Mouse (Mus musculus) regulatory T cell (primary cell): ENCODE measurements around the gene Nkx2-3.

ENCODE experiments used
- in situ Hi-C: fragments of 300-600 bp; cut with MboI, MseI; formaldehyde crosslinking; loops from one replicate; pipeline ENCODE4 v1.15.1; 2025; ENCODE audit warnings: high pct_unique_total_duplicates

Nkx2-3 gene

GRCm38 (mm10) chr19:43616889-43617288 is 4.8 kb downstream of the Nkx2-3 start:
- in situ Hi-C loops = loop anchor here (10.0 kb wide), 1 partner anchor 1618 kb away; the partner anchor contains the start of gene Lbx1

- in situ Hi-C loops = loop anchor here (10.0 kb wide), 1 partner anchor 1617 kb away; the partner anchor contains the start of gene Lbx1
Measured at GRCm38 (mm10) chr19:43617761-43618349, 5.7 kb downstream of the Nkx2-3 start.

GRCm38 (mm10) chr19:43618505-43619030 is 6.4 kb downstream of the Nkx2-3 start:
- in situ Hi-C loops = loop anchor here (10.0 kb wide), 1 partner anchor 1616 kb away; the partner anchor contains the start of gene Lbx1

- in situ Hi-C loops = loop anchor here (10.0 kb wide), 1 partner anchor 1615 kb away; the partner anchor contains the start of gene Lbx1
Measured at GRCm38 (mm10) chr19:43619916-43620479, 7.9 kb downstream of the Nkx2-3 start.

- in situ Hi-C loops = no loop called here
Measured at GRCm38 (mm10) chr19:43623913-43624312, 11.8 kb downstream of the Nkx2-3 start.

GRCm38 (mm10) chr19:43626160-43626559 is 14.0 kb downstream of the Nkx2-3 start:
- in situ Hi-C loops = loop anchor here (5.0 kb wide), 2 partner anchors 41 to 54 kb away; no protein-coding TSS in a partner anchor

GRCm38 (mm10) chr19:43627345-43627744 is 15.2 kb downstream of the Nkx2-3 start:
- in situ Hi-C loops = loop anchor here (5.0 kb wide), 2 partner anchors 40 to 55 kb away; no protein-coding TSS in a partner anchor

- in situ Hi-C loops = loop anchor here (5.0 kb wide), 2 partner anchors 38 to 57 kb away; no protein-coding TSS in a partner anchor
Measured at GRCm38 (mm10) chr19:43629088-43629487, 17.0 kb downstream of the Nkx2-3 start.

- in situ Hi-C loops = no loop called here
Measured at GRCm38 (mm10) chr19:43630466-43631251, 18.5 kb downstream of the Nkx2-3 start.

GRCm38 (mm10) chr19:43641833-43642232 is 29.7 kb downstream of the Nkx2-3 start:
- in situ Hi-C loops = no loop called here

- in situ Hi-C loops = no loop called here
Measured at GRCm38 (mm10) chr19:43642843-43643242, 30.7 kb downstream of the Nkx2-3 start.

GRCm38 (mm10) chr19:43645508-43645907 is 33.4 kb downstream of the Nkx2-3 start:
- in situ Hi-C loops = no loop called here

GRCm38 (mm10) chr19:43646852-43647251 is 34.7 kb downstream of the Nkx2-3 start:
- in situ Hi-C loops = no loop called here

- in situ Hi-C loops = no loop called here
Measured at GRCm38 (mm10) chr19:43647261-43647660, 35.1 kb downstream of the Nkx2-3 start.

- in situ Hi-C loops = no loop called here
Measured at GRCm38 (mm10) chr19:43648343-43648742, 36.2 kb downstream of the Nkx2-3 start.

- in situ Hi-C loops = no loop called here
Measured at GRCm38 (mm10) chr19:43651241-43651785, 39.2 kb downstream of the Nkx2-3 start.

GRCm38 (mm10) chr19:43655735-43656492 is 43.8 kb downstream of the Nkx2-3 start:
- in situ Hi-C loops = no loop called here

GRCm38 (mm10) chr19:43659632-43660031 is 47.5 kb downstream of the Nkx2-3 start:
- in situ Hi-C loops = no loop called here

- in situ Hi-C loops = no loop called here
Measured at GRCm38 (mm10) chr19:43660774-43661173, 48.6 kb downstream of the Nkx2-3 start.

- in situ Hi-C loops = no loop called here
Measured at GRCm38 (mm10) chr19:43662176-43662967, 50.2 kb downstream of the Nkx2-3 start.
